In genomic region chr2:17638631-17639030, GRCm38 (mm10) we compare ENCODE assay signal across 14 mouse cellular contexts.
DNase-seq lines count a peak whose midpoint lies in the region; ATAC-seq lines count a peak whose summit lies in the region.
"Had no signal": no experiment of that assay in that cellular context is flagged by ENCODE, and none has a peak within 500 bp of the region (broad histone marks: within the 10 kb centered on the region; RNA-seq: fewer than 3 reads in every experiment).

No protein-coding gene starts in this region.

- H3K9ac ChIP-seq in neural tube, embryonic 12.5 days = no peak overlapping the region
- H3K9ac ChIP-seq: embryonic facial prominence, embryonic 15.5 days; heart, embryonic 13.5 days; liver, postnatal 0 days had no signal

- 27% methylated on average over 5 of the region's 5 CpGs for WGBS in neural tube, embryonic 12.5 days

- ATAC-seq in neural tube, embryonic 12.5 days (ENCODE audit: low FRiP score, low read depth) = 0 out of 2 replicates have a peak, but pooled peaks have one; percentile 8
- ATAC-seq: liver, postnatal 0 days had no signal

- no peaks in the 10 kb centered on the region for H3K9me3 ChIP-seq in neural tube, embryonic 12.5 days
- H3K9me3 ChIP-seq: embryonic facial prominence, embryonic 15.5 days; heart, embryonic 13.5 days had no signal

- no peaks in the 10 kb centered on the region for H3K27me3 ChIP-seq in neural tube, embryonic 12.5 days (replicated peaks)
- H3K27me3 ChIP-seq: embryonic facial prominence, embryonic 15.5 days; heart, embryonic 13.5 days had no signal

- no peak overlapping the region for H3K4me2 ChIP-seq in neural tube, embryonic 12.5 days (replicated peaks)
- H3K4me2 ChIP-seq: embryonic facial prominence, embryonic 15.5 days; heart, embryonic 13.5 days had no signal

- intact Hi-C loops in heart, postnatal 25 days (cut with DNase I) = no loop called here

- no peak overlapping the region for H3K4me3 ChIP-seq in neural tube, embryonic 12.5 days
- H3K4me3 ChIP-seq: embryonic facial prominence, embryonic 15.5 days; gastrocnemius, adult 2 months; heart, embryonic 13.5 days had no signal

- H3K4me1 ChIP-seq in neural tube, embryonic 12.5 days = peaks cover 4% of the 10 kb centered on the region; the same call in 1 of the 2 replicates
- H3K4me1 ChIP-seq: embryonic facial prominence, embryonic 15.5 days; heart, embryonic 13.5 days had no signal

- peak; percentile 3 for DNase-seq in embryo, embryonic 11 days
- no peak for DNase-seq in embryo, embryonic 10 days (ENCODE audit: low spot score)
- DNase-seq in neural tube, embryonic 10.5 days (ENCODE audit: extremely low spot score, low spot score) = no peak
- peak; percentile 9 to 33 for DNase-seq in layer of hippocampus, postnatal 10 days (ENCODE audit: low spot score in 2 of 2)
- DNase-seq in lung, postnatal 36 days = no peak
- no peak for DNase-seq in heart, postnatal 25 days (ENCODE audit: low spot score)
- DNase-seq in frontal cortex, adult 2 months (ENCODE audit: extremely low spot score in 1 of 2, low spot score in 1 of 2) = no peak
- DNase-seq: gastrocnemius, adult 2 months; kidney, adult 11 months; kidney, postnatal 4 days; liver, postnatal 0 days had no signal

- H3K27ac ChIP-seq in neural tube, embryonic 12.5 days = no peak overlapping the region
- H3K27ac ChIP-seq: embryonic facial prominence, embryonic 15.5 days; gastrocnemius, adult 2 months; heart, embryonic 13.5 days had no signal

- H3K36me3 ChIP-seq in neural tube, embryonic 12.5 days = no peaks in the 10 kb centered on the region
- H3K36me3 ChIP-seq: embryonic facial prominence, embryonic 15.5 days; heart, embryonic 13.5 days had no signal

Comparison
In these comparisons a context has a peak if more than half of its experiments do, and no peak if none do; other contexts are left out.
1. DNase-seq: peak in embryo, embryonic 11 days (single experiment) and layer of hippocampus, postnatal 10 days (2 of 2); none in embryo, embryonic 10 days (single experiment), neural tube, embryonic 10.5 days (single experiment), lung, postnatal 36 days (single experiment), heart, postnatal 25 days (single experiment) and frontal cortex, adult 2 months (0 of 2).